Mouse (Mus musculus) R1 (cell line): Measurements from ENCODE around the gene 4930415L06Rik.

Experiments used
- DNase-seq: peaks from one replicate; pipeline ENCODE4 v3.0.0-alpha.2; 2018; ENCODE audit warnings: low read depth, low spot score

Gene 4930415L06Rik

GRCm38 (mm10) chrX:89932752-89933151 is at the start of gene 4930415L06Rik:
4930415L06Rik (minus strand) TSS chrX:89932852.
- DNase-seq, result no peak

GRCm38 (mm10) chrX:89978621-89979020 is 46.0 kb upstream of the 4930415L06Rik start:
- DNase-seq, result no peak

GRCm38 (mm10) chrX:89904871-89905270 is 27.8 kb downstream of the 4930415L06Rik start:
- DNase-seq, result no peak
